Mouse (Mus musculus): Measurements from ENCODE around the gene Sprr2j-ps. TPM values are rescaled to one million over a fixed set of nuclear protein-coding genes. Genes with fewer than 3 reads are reported as not detected.

Gene Sprr2j-ps
- polyA plus RNA-seq (2015; fragmentation: Nextera tagmentation; extraction: Ambion mirVana), result not detected in 2 replicates

DNA sequence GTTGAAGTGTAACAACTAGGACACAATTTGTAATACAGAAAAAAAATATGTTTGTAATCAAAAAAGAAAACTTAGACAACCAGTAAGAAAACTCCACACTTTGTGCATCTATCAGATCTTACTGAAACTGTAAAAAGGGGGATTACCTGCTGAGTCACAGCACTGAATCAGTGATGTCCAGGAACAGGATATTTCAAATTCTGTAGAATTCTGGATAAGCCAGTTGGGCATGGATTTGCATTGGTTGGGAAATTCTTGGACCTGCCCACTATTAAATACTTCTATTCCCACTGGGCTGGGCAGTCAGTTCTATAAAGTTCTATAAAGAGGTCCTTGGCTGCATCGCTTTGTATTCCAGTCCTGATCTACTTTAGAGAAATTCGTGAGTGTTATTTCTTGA, at the start of gene Sprr2j-ps:
Gene Sprr2j-ps (plus strand): TSS at position 301 of the 400 bp plus-strand sequence.
- no peak for ATAC-seq (ENCODE audit: low read depth)
- no peaks in the 10 kb centered on the region for H3K36me3 ChIP-seq (ENCODE audit: control insufficient read depth, insufficient read depth)
- 62% methylated on average over 2 of the region's 2 CpGs for WGBS (ENCODE audit: insufficient replicate concordance)

DNA sequence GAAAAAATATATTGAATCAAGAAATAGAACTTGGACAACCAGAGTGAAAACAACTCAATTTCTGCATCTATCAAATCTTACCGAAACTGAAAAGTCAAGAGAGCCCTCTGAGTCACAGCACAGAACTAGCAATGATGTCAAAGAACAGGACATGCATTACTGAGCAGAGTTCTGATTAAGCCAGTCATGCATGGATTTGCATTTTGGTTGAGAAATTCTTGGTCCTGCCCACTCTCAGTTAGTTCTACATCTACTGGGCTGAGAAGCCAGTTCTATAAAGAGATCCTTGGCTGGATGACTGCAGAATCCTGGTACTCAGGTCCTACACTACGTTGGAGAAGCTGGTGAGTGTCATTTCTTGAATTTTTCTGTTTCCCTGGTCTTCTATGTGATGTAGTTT, 44.3 kb upstream of the Sprr2j-ps start:
- Histone ChIP-seq H3K4me2 (ENCODE audit: low read depth, low read length) (no peak overlapping the region), H3K27ac (ENCODE audit: low read length) (no peak overlapping the region), H3K27me3 (ENCODE audit: control insufficient read depth, insufficient read depth, low read depth, low read length) (no peaks in the 10 kb centered on the region), H3K4me1 (ENCODE audit: control insufficient read depth, low read depth, low read length) (no peaks in the 10 kb centered on the region), H3K9ac (ENCODE audit: low read depth, low read length) (no peak overlapping the region), H3K4me3 (ENCODE audit: low read depth, low read length) (no peak overlapping the region), H3K36me3 (ENCODE audit: control insufficient read depth, insufficient read depth) (no peaks in the 10 kb centered on the region), H3K9me3 (replicated peaks; ENCODE audit: control insufficient read depth, low read length) (no peaks in the 10 kb centered on the region)
- WGBS (ENCODE audit: insufficient replicate concordance), result 39% methylated on average over 2 of the region's 2 CpGs
- no peak for ATAC-seq (ENCODE audit: low read depth)

More for the DNA sequence above, at the start of gene Sprr2j-ps:
- no peaks in the 10 kb centered on the region for H3K27me3 ChIP-seq (ENCODE audit: control insufficient read depth, insufficient read depth, low read depth, low read length)
- H3K4me2 ChIP-seq (ENCODE audit: low read depth, low read length), result no peak within 1 kb of the TSS
- no peak within 1 kb of the TSS for H3K9ac ChIP-seq (ENCODE audit: low read depth, low read length)
- no peak within 1 kb of the TSS for H3K27ac ChIP-seq (ENCODE audit: low read length)
- no peak within 1 kb of the TSS for H3K4me3 ChIP-seq (ENCODE audit: low read depth, low read length)
- H3K4me1 ChIP-seq (ENCODE audit: control insufficient read depth, low read depth, low read length), result no peaks in the 10 kb centered on the region
- no peaks in the 10 kb centered on the region for H3K9me3 ChIP-seq (replicated peaks; ENCODE audit: control insufficient read depth, low read length)

DNA sequence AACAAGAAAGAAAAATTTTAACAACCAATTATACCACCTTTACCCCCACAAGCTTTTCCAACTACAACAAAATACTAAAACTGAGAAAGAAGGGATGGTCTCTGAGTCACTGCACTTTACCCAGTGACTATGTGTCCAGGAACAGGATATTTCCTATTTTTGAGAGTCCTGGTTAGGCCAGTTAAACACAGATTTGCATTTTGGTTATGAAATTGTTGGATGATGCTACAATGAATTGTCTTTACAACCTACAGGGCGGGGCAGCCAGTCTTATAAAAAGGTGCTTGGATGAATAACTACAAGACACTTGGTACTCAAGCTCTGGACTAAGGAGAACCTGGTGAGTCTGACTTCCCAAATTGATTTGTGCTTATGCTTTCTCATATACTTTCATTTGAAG, 32.5 kb upstream of the Sprr2j-ps start, which contains the start of gene Sprr2h:
Gene Sprr2h (plus strand): TSS at position 301 of the 400 bp plus-strand sequence.
- Histone ChIP-seq H3K27me3 (ENCODE audit: control insufficient read depth, insufficient read depth, low read depth, low read length) (no peaks in the 10 kb centered on the region), H3K9me3 (replicated peaks; ENCODE audit: control insufficient read depth, low read length) (no peaks in the 10 kb centered on the region), H3K4me3 (ENCODE audit: low read depth, low read length) (no peak within 1 kb of the TSS), H3K27ac (ENCODE audit: low read length) (no peak within 1 kb of the TSS), H3K4me1 (ENCODE audit: control insufficient read depth, low read depth, low read length) (no peaks in the 10 kb centered on the region), H3K36me3 (ENCODE audit: control insufficient read depth, insufficient read depth) (no peaks in the 10 kb centered on the region), H3K4me2 (ENCODE audit: low read depth, low read length) (no peak within 1 kb of the TSS), H3K9ac (ENCODE audit: low read depth, low read length) (no peak within 1 kb of the TSS)
- no peak for ATAC-seq (ENCODE audit: low read depth)
- WGBS (ENCODE audit: insufficient replicate concordance), result 50% methylated on average over 1 of the region's 1 CpGs

DNA sequence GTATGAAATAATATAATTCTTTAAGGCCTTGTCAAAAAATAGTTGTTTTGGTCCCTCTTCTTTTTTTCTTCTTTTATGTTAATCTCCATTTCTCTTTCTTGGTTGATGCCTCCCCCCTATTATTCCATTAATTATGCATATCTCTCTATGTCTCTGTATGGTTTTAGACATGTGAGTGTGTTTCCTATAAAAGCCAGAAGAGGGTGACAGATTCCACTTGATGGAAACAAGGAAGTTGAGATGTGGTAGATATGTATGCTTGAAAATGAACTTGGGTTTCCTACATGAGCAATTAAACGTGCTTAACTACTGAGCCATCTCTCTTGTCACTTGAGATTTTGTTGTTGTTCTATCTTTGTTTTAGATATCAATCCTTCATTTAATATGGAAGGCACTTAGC, 23.6 kb upstream of the Sprr2j-ps start:
- Histone ChIP-seq H3K9me3 (replicated peaks; ENCODE audit: control insufficient read depth, low read length) (no peaks in the 10 kb centered on the region), H3K27ac (ENCODE audit: low read length) (no peak overlapping the region), H3K4me1 (ENCODE audit: control insufficient read depth, low read depth, low read length) (no peaks in the 10 kb centered on the region), H3K4me2 (ENCODE audit: low read depth, low read length) (no peak overlapping the region), H3K9ac (ENCODE audit: low read depth, low read length) (no peak overlapping the region), H3K4me3 (ENCODE audit: low read depth, low read length) (no peak overlapping the region), H3K27me3 (ENCODE audit: control insufficient read depth, insufficient read depth, low read depth, low read length) (no peaks in the 10 kb centered on the region), H3K36me3 (ENCODE audit: control insufficient read depth, insufficient read depth) (no peaks in the 10 kb centered on the region)
- WGBS (ENCODE audit: insufficient replicate concordance), result 19% methylated on average over 1 of the region's 1 CpGs
- ATAC-seq (ENCODE audit: low read depth), result no peak

GRCm38 (mm10) chr3:92407691-92408090, 10.2 kb upstream of the Sprr2j-ps start, which contains the start of gene Sprr2i:
TSS of gene Sprr2i (plus strand) at chr3:92407991.
- WGBS (ENCODE audit: insufficient replicate concordance), result 66% methylated on average over 2 of the region's 2 CpGs
- no peaks in the 10 kb centered on the region for H3K27me3 ChIP-seq (ENCODE audit: control insufficient read depth, insufficient read depth, low read depth, low read length)
- no peaks in the 10 kb centered on the region for H3K36me3 ChIP-seq (ENCODE audit: control insufficient read depth, insufficient read depth)
- no peak within 1 kb of the TSS for H3K27ac ChIP-seq (ENCODE audit: low read length)
- ATAC-seq (ENCODE audit: low read depth), result no peak
- no peaks in the 10 kb centered on the region for H3K4me1 ChIP-seq (ENCODE audit: control insufficient read depth, low read depth, low read length)
- no peaks in the 10 kb centered on the region for H3K9me3 ChIP-seq (replicated peaks; ENCODE audit: control insufficient read depth, low read length)
- no peak within 1 kb of the TSS for H3K9ac ChIP-seq (ENCODE audit: low read depth, low read length)
- no peak within 1 kb of the TSS for H3K4me3 ChIP-seq (ENCODE audit: low read depth, low read length)
- H3K4me2 ChIP-seq (ENCODE audit: low read depth, low read length), result no peak within 1 kb of the TSS

DNA sequence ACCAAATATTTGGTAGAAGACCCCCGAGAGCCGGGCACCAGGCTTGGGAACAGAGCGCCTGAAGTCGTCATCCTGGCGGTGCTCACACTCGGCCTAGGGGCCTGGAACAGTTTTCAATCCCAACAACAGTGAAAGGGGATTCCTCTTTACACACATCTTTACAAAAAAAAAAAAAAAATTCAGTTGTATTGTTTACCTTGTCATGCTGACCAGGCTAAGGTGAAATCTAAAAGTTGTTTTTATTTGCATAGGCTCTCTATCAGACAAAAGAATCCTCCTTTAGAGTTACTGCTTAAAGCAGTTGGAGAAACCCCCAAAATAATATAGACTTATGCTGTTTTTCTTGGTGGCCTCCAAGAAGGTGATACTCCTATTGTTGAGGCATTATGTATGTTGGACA, 11.4 kb downstream of the Sprr2j-ps start, which contains the start of gene Gm9774:
Gene Gm9774 (minus strand): TSS at position 101 of the 400 bp plus-strand sequence.
- Histone ChIP-seq H3K4me2 (ENCODE audit: low read depth, low read length) (no peak within 1 kb of the TSS), H3K4me3 (ENCODE audit: low read depth, low read length) (no peak within 1 kb of the TSS), H3K36me3 (ENCODE audit: control insufficient read depth, insufficient read depth) (no peaks in the 10 kb centered on the region), H3K4me1 (ENCODE audit: control insufficient read depth, low read depth, low read length) (no peaks in the 10 kb centered on the region), H3K9me3 (replicated peaks; ENCODE audit: control insufficient read depth, low read length) (no peaks in the 10 kb centered on the region), H3K27ac (ENCODE audit: low read length) (no peak within 1 kb of the TSS), H3K9ac (ENCODE audit: low read depth, low read length) (no peak within 1 kb of the TSS), H3K27me3 (ENCODE audit: control insufficient read depth, insufficient read depth, low read depth, low read length) (no peaks in the 10 kb centered on the region)
- ATAC-seq (ENCODE audit: low read depth), result no peak
- WGBS (ENCODE audit: insufficient replicate concordance), result 79% methylated on average over 6 of the region's 6 CpGs

- H3K4me1 ChIP-seq (ENCODE audit: control insufficient read depth, low read depth, low read length), result no peaks in the 10 kb centered on the region
- no peaks in the 10 kb centered on the region for H3K27me3 ChIP-seq (ENCODE audit: control insufficient read depth, insufficient read depth, low read depth, low read length)
- H3K4me2 ChIP-seq (ENCODE audit: low read depth, low read length), result no peak within 1 kb of the TSS
- no peak within 1 kb of the TSS for H3K4me3 ChIP-seq (ENCODE audit: low read depth, low read length)
- H3K27ac ChIP-seq (ENCODE audit: low read length), result no peak within 1 kb of the TSS
- no peaks in the 10 kb centered on the region for H3K9me3 ChIP-seq (replicated peaks; ENCODE audit: control insufficient read depth, low read length)
- WGBS (ENCODE audit: insufficient replicate concordance), result 63% methylated on average over 2 of the region's 2 CpGs
- no peak for ATAC-seq (ENCODE audit: low read depth)
- H3K9ac ChIP-seq (ENCODE audit: low read depth, low read length), result no peak within 1 kb of the TSS
- H3K36me3 ChIP-seq (ENCODE audit: control insufficient read depth, insufficient read depth), result no peaks in the 10 kb centered on the region
These were observed 14.4 kb downstream of the Sprr2j-ps start, which contains the start of gene Sprr2k for GRCm38 (mm10) chr3:92432282-92432681. TSS of gene Sprr2k (plus strand) at chr3:92432582.

DNA sequence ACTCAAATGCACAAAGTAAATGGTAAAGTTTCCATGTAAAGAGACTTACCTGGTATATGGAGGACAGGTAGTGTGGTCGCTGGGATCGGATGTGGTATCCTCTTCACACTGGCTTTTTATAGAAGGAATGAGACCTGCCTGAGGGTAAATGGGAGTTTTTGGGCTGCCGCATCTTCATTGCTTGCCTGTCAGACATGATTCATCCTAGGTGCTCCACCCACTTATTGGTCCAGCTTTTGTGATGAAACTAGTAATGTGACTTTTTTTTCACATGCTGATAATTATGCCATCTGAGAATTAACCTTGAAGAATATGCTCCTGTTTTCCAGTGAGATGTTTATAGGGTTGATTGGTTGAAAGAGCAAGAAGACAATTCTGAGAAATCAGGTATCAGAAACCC, 20.8 kb downstream of the Sprr2j-ps start, which contains the start of gene Sprr1b:
Gene Sprr1b (minus strand): TSS at position 101 of the 400 bp plus-strand sequence.
- Histone ChIP-seq H3K4me2 (ENCODE audit: low read depth, low read length) (no peak within 1 kb of the TSS), H3K4me3 (ENCODE audit: low read depth, low read length) (no peak within 1 kb of the TSS), H3K27ac (ENCODE audit: low read length) (no peak within 1 kb of the TSS), H3K9me3 (replicated peaks; ENCODE audit: control insufficient read depth, low read length) (no peaks in the 10 kb centered on the region), H3K9ac (ENCODE audit: low read depth, low read length) (no peak within 1 kb of the TSS), H3K4me1 (ENCODE audit: control insufficient read depth, low read depth, low read length) (no peaks in the 10 kb centered on the region), H3K36me3 (ENCODE audit: control insufficient read depth, insufficient read depth) (no peaks in the 10 kb centered on the region), H3K27me3 (ENCODE audit: control insufficient read depth, insufficient read depth, low read depth, low read length) (no peaks in the 10 kb centered on the region)
- WGBS (ENCODE audit: insufficient replicate concordance), result 70% methylated on average over 3 of the region's 3 CpGs
- no peak for ATAC-seq (ENCODE audit: low read depth)

GRCm38 (mm10) chr3:92440177-92440576, 22.3 kb downstream of the Sprr2j-ps start:
- no peak overlapping the region for H3K9ac ChIP-seq (ENCODE audit: low read depth, low read length)
- no peak overlapping the region for H3K27ac ChIP-seq (ENCODE audit: low read length)
- H3K4me1 ChIP-seq (ENCODE audit: control insufficient read depth, low read depth, low read length), result no peaks in the 10 kb centered on the region
- H3K36me3 ChIP-seq (ENCODE audit: control insufficient read depth, insufficient read depth), result no peaks in the 10 kb centered on the region
- no peak overlapping the region for H3K4me2 ChIP-seq (ENCODE audit: low read depth, low read length)
- ATAC-seq (ENCODE audit: low read depth), result no peak
- H3K4me3 ChIP-seq (ENCODE audit: low read depth, low read length), result no peak overlapping the region
- WGBS (ENCODE audit: insufficient replicate concordance), result 60% methylated on average over 3 of the region's 3 CpGs
- no peaks in the 10 kb centered on the region for H3K9me3 ChIP-seq (replicated peaks; ENCODE audit: control insufficient read depth, low read length)
- H3K27me3 ChIP-seq (ENCODE audit: control insufficient read depth, insufficient read depth, low read depth, low read length), result no peaks in the 10 kb centered on the region

All from liver, embryonic 16.5 days (tissue).